Mouse (Mus musculus): ENCODE results near the gene Gm17469.
"Not testable (repeated sequence)": the region's sequence is repeated elsewhere in the genome, so short reads cannot be mapped to it uniquely, and the experiment has no call there.

Gene Gm17469

GRCm38 (mm10) chrX:124629593-124629992 is at the start of gene Gm17469:
TSS of gene Gm17469 (plus strand) at chrX:124629893.
- DNase-seq (ENCODE audit: low spot score in 2 of 2), result not testable (repeated sequence)

Measured in frontal cortex, postnatal 25 days (tissue).